Mouse (Mus musculus) layer of hippocampus, adult 18-20 months (tissue): Measurements from ENCODE around the gene Zcwpw1. TPM values are rescaled to one million over a fixed set of nuclear protein-coding genes. Genes with fewer than 3 reads are reported as not detected.
"Not testable (repeated sequence)": the region's sequence is repeated elsewhere in the genome, so short reads cannot be mapped to it uniquely, and the experiment has no call there.

ENCODE experiments used
- DNase-seq, 2 experiments: peaks; one replicate each; pipeline ENCODE4 v3.0.0; 2022; ENCODE audit warnings: low spot score in 2 of 2
- total RNA-seq, 2 experiments: library from RNA; stranded (reverse); gene quantifications; 2 replicates each; pipeline ENCODE4 v1.2.3; 2021

Gene Zcwpw1
- total RNA-seq, 2 experiments from 2014 or later = 6.1 TPM

DNA sequence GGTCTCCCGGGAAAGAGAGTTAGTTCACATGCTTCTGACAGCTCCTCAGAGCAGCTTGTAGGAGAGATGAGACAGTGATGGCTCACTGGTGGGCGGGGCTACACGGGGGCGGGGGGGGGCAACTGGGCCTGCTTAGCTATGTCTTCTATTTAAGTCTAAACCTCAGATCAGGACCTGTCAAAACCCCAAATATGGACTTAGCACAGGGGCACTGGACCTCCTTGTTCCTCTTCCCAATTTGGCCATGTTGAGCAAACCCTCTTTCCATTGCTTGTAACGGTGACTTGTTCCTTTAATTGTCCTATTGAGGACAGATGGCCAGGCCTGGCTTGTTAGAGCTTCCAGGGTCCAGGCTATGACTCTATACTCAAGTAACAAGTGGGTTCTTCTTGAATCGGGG is 43.9 kb downstream of the Zcwpw1 start:
- DNase-seq = no peak

DNA sequence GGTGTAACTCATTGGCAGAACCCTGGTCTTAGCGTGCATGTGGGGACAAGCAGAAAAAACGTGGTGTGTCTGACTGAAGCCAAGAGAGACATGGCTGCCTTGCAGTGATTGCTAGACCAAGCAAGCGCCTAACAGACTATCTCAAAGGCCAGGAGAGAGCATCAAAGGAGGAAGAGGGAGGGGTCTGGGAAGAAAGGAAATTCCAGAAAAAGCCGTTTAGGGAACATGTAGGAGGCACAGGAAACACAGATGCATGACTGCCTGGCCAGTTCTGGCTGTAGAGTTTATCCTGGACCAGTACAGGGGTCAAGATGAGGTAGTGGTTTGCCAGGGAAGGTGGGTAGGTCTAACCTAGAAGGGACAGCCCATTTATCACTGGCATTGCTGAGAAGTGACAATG is 45.9 kb downstream of the Zcwpw1 start:
- no peak for DNase-seq

DNA sequence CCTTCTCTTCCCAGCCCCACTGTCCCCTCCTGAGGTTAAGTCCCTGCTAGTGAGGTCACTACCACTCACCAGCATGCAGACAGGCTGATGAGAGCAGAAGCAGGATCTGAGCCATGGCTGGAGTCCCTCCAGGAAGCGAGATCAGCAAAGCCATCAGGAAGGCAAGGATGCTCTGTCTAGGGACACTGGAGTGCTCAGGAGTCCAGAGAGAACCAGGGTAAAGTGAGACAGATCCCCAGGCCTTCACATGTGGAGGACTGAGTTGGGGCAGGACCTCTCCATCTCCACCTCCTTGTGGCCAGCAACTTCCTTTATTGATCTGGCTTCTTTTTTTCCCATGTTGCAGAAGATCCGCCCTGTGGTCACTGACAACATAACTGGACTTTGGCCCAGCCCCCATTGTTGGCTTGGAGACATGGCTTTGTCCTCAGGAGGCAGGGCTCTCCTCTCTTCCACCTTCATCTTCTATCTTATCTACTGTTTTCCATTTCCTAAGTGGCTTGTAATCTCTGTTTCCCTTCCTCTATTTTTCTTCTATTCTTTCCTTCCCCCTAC is 48.4 kb downstream of the Zcwpw1 start, which contains the start of gene Pilra:
Pilra (minus strand) TSS at position 316 of the 555 bp plus-strand sequence.
- DNase-seq = not testable (repeated sequence)

DNA sequence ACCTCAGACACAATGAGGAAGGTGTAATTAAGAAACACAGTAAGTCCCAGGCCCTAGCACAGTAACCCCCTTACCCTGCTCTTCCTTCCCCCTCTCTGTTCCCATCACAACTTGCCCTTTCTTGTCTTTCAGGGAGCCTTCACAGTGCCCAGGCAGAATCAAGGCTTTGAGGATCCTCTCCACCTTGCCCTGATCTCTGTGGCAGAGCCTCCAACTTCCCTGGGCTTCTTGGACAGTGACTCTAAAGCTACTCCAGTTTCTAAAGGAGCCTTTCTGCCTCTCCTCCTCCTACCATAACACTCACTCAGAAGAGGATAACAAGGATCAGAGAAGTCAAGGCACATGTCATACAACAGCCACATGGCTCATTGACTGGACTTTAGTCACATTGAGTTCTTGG is 49.0 kb downstream of the Zcwpw1 start:
- no peak for DNase-seq

DNA sequence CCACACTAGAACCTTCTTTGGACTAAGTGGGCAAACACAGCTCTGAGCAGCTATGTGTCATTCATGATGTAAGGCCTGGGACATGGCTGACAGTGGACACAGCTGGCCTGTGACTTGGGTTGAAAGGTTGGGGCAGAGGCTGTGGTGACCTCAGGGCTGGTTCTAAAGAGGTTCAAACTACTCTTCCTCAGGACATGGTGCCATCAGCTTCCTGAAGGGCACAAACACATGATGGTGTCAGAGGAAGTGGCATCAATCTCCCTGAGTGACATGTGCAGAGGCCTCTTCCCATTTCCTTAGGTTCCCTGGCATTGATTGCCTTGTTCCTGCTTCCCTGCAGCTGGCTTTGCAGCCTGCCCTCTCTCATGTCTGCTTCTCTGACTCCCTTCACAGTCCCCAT is 49.5 kb downstream of the Zcwpw1 start:
- DNase-seq = not testable (repeated sequence)

DNA sequence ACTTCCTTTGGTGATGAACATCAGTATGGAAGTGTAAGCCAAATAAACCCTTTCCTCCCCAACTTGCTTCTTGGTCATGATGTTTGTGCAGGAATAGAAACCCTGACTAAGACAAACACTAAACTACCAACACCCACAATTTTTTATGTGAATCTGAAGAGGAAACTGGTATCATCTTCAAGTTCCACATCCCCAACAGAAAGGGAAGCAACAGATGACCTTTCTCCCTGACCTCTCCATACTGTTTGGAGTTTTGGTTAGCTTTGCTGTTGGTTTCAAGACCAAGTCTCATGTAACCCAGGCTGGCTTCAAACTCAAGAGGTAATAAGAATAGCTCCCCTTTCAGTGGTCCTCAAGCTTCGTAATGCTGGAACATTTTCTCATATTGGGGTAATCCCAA is 62.7 kb downstream of the Zcwpw1 start:
- not testable (repeated sequence) for DNase-seq

DNA sequence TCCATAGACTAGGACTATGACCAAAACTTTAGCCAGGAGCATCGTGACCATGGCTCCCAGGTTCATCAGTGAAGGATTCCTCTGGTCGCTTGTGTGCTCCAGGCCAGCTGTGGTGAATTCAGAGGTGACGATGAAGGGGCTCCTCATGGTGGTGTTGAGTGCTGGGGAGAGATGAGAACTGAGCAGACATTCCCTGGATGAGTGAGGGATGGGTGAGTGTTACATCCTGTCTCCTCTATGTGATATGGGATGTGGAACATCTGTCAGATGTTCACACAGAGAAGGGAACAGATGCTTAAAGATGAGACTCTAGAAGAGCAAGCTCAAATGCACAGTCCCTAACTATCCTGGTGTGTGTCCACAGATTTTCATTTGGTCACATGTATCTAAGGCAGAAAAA is 67.3 kb downstream of the Zcwpw1 start:
- DNase-seq = not testable (repeated sequence)

DNA sequence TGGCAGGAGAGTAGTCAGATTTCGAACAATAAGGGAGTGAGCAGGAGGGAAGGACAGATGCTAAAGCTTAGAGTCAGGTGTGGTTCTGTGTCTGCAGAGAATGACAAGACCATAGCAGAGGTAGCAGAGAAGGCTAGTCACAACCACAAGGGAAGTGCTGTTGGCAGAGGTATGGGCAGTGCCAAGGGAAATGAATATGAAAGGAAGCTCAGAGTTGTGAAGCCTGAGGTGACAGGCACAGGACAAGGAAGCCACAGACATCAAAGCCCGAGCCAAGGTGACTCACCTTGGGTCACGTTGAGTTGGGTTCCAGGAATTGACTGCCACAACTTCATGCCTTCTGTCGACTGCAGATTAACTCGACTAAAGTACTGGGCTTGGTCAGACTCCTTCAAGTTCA is 69.3 kb downstream of the Zcwpw1 start:
- not testable (repeated sequence) for DNase-seq

DNA sequence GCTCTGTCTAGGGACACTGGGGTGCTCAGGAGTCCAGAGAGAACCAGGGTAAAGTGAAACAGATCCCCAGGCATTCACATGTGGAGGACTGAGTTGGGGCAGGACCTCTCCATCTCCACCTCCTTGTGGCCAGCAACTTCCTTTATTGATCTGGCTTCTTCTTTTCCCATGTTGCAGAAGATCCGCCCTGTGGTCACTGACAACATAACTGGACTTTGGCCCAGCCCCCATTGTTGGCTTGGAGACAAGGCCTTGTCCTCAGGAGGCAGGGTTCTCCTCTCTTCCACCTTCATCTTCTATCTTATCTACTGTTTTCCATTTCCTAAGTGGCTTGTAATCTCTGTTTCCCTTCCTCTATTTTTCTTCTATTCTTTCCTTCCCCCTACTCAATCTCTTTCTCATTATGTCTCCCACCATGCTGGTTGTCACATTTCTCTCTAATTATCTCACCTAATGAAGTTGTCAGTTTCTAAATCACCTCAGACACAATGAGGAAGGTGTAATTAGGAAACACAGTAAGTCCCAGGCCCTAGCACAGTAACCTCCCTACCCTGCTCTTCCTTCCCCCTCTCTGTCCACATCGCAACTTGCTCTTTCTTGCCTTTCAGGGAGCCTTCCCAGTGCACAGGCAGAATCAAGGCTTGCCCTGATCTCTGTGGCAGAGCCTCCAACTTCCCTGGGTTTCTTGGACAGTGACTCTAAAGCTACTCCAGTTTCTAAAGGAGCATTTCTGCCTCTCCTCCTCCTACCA is 70.5 kb downstream of the Zcwpw1 start, which contains the start of gene Pilrb1:
Pilrb1 (minus strand) TSS at position 147 of the 751 bp plus-strand sequence.
- not testable (repeated sequence) for DNase-seq

DNA sequence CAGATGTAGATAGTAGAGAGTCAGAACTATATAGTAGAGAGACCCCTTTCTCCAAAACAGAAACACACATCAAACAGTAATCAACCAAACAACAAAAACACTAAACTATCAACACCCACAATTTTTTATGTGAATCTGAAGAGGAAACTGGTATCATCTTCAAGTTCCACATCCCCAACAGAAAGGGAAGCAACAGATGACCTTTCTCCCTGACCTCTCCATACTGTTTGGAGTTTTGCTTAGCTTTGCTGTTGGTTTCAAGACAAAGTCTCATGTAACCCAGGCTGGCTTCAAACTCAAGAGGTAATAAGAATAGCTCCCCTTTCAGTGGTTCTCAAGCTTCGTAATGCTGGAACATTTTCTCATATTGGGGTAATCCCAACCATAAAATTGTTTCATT is 76.4 kb downstream of the Zcwpw1 start:
- DNase-seq = not testable (repeated sequence)

DNA sequence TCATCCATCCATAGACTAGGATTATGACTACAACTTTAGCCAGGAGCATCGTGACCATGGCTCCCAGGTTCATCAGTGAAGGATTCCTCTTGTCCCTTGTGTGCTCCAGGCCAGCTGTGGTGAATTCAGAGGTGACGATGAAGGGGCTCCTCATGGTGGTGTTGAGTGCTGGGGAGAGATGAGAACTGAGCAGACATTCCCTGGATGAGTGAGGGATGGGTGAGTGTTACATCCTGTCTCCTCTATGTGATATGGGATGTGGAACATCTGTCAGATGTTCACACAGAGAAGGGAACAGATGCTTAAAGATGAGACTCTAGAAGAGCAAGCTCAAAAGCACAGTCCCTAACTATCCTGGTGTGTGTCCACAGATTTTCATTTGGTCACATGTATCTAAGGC is 81.0 kb downstream of the Zcwpw1 start:
- not testable (repeated sequence) for DNase-seq

DNA sequence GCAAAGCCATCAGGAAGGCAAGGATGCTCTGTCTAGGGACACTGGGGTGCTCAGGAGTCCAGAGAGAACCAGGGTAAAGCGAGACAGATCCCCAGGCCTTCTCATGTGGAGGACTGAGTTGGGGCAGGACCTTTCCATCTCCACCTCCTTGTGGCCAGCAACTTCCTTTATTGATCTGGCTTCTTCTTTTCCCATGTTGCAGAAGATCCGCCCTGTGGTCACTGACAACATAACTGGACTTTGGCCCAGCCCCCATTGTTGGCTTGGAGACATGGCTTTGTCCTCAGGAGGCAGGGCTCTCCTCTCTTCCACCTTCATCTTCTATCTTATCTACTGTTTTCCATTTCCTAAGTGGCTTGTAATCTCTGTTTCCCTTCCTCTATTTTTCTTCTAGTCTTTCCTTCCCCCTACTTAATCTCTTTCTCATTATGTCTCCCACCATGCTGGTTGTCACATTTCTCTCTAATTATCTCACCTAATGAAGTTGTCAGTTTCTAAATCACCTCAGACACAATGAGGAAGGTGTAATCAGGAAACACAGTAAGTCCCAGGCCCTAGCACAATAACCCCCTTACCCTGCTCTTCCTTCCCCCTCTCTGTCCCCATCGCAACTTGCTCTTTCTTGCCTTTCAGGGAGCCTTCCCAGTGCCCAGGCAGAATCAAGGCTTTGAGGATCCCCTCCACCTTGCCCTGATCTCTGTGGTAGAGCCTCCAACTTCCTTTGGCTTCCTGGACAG is 84.2 kb downstream of the Zcwpw1 start, which contains the start of gene Pilrb2:
Pilrb2 (minus strand) TSS at position 172 of the 737 bp plus-strand sequence.
- DNase-seq = not testable (repeated sequence)

Other genes starting within 250 kb of the Zcwpw1 start
- gene Actl6b, start 234.3 kb upstream of the Zcwpw1 start, total RNA-seq = 100 to 1,000 TPM; 118 to 136 TPM
- gene Tfr2, start 218.0 kb upstream of the Zcwpw1 start, total RNA-seq = 10 to 100 TPM; 14.6 to 15.2 TPM
- 10 to 100 TPM; 20.9 to 25.2 TPM for gene Mospd3, start 186.7 kb upstream of the Zcwpw1 start, total RNA-seq
- 1 to 10 TPM; 6.1 to 7.5 TPM for gene Pcolce, start 174.0 kb upstream of the Zcwpw1 start, total RNA-seq
- gene Fbxo24, start 158.8 kb upstream of the Zcwpw1 start, total RNA-seq = under 1 TPM; 0.20 to 0.47 TPM
- 10 to 100 TPM; 18.9 to 24.2 TPM for gene Lrch4, start 158.7 kb upstream of the Zcwpw1 start, total RNA-seq
- gene Gm20605, start 158.6 kb upstream of the Zcwpw1 start, total RNA-seq = 10 to 100 TPM; 13.5 to 21.4 TPM
- gene Sap25, start 146.5 kb upstream of the Zcwpw1 start, total RNA-seq = 1 to 10 TPM; 8.2 to 9.5 TPM
- under 1 TPM; 0.30 to 0.53 TPM for gene Irs3, start 142.1 kb upstream of the Zcwpw1 start, total RNA-seq
- gene Agfg2, start 103.1 kb upstream of the Zcwpw1 start, total RNA-seq = 10 to 100 TPM; 72.6 to 73.5 TPM
- 10 to 100 TPM; 72.6 to 74.4 TPM for gene Nyap1, start 46.2 kb upstream of the Zcwpw1 start, total RNA-seq
- gene Tsc22d4, start 42.1 kb upstream of the Zcwpw1 start, total RNA-seq = 100 to 1,000 TPM; 164 to 187 TPM
- 10 to 100 TPM; 23.1 to 26.4 TPM for gene Ppp1r35, start 8.9 kb upstream of the Zcwpw1 start, total RNA-seq
- 10 to 100 TPM; 52.1 to 53.6 TPM for gene Mepce, start 143 bp upstream of the Zcwpw1 start, total RNA-seq
- 1 to 10 TPM in 1 of 2 experiments, under 1 TPM in 1; 0.56 to 1.3 TPM for gene Pilra, start 48.5 kb downstream of the Zcwpw1 start, total RNA-seq
- not detected for gene Pilrb1, start 70.3 kb downstream of the Zcwpw1 start, total RNA-seq
- gene Pilrb2, start 84.0 kb downstream of the Zcwpw1 start, total RNA-seq = not detected
- gene Cyp3a13, start 133.8 kb downstream of the Zcwpw1 start, total RNA-seq = under 1 TPM; 0.15 to 0.25 TPM
- gene Gjc3, start 175.3 kb downstream of the Zcwpw1 start, total RNA-seq = 10 to 100 TPM; 21.4 to 22.4 TPM
- gene Azgp1, start 193.7 kb downstream of the Zcwpw1 start, total RNA-seq = not detected
- not detected for gene Smok3a, start 233.5 kb downstream of the Zcwpw1 start, total RNA-seq
- not detected for gene Smok3b, start 233.6 kb downstream of the Zcwpw1 start, total RNA-seq